Mouse (Mus musculus) CD4-positive, CD25-positive, alpha-beta regulatory T cell, adult 2 months (primary cell): ENCODE results near the gene Nr5a2.
A peak's percentile ranks its signal among the peaks of the same experiment; 100 is the strongest.

Experiments used
- DNase-seq: peaks from one replicate; pipeline ENCODE4 v3.0.0-alpha.2; 2012; ENCODE audit warnings: low read depth, low spot score

Gene Nr5a2

DNA sequence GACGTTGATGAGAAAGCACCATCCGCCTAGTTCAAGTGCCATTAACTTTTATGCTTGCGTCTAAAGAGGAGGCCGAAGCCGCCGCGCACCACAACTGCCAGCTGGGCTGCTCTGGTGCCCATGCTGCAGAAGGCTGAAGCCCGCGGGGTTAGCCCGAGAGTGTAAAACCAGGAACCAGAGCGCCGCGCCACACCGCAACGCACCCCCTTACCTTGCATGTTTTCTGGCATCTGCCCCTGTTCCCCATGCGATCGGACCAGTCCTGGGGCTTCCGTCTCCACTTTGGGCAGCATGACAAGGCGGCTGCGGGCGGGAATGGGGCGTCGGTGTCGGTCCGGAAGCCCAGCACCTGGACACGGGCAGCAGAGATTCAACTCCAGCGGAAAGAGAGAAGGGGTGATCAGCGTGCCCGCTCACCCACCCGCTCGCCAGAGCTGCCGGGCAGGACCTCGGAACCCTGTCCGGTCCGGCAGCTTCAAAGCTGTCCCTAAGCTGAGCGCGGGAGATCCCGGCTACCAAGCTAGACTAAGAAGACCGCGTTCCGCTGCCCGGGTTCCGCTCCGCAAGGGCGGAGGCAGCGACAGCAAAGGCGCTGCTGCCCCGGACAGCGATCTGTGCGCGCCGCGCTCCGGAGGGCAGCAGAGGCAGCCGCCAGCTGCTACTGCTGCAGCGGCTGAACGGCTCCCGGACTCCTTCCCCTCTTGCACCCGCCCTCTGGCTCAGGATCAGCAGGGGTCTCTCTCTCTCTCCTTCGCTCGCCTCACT, 11.6 kb downstream of the Nr5a2 start:
- DNase-seq = peak; percentile 2

DNA sequence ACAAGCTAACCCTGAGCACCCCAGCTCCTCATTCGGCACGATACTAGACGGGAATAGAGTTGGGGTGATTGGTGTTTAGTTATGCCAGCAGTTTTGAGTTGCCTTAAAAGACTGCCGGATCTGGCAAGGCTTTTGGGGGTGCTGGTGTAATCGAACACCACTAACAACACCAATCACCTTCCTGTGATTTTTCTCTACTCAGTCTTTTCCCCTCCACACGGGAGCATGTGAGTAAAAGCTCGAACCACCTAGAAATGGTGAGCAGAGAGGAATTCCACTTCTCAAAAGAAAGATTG, 12.2 kb downstream of the Nr5a2 start:
- DNase-seq = no peak

DNA sequence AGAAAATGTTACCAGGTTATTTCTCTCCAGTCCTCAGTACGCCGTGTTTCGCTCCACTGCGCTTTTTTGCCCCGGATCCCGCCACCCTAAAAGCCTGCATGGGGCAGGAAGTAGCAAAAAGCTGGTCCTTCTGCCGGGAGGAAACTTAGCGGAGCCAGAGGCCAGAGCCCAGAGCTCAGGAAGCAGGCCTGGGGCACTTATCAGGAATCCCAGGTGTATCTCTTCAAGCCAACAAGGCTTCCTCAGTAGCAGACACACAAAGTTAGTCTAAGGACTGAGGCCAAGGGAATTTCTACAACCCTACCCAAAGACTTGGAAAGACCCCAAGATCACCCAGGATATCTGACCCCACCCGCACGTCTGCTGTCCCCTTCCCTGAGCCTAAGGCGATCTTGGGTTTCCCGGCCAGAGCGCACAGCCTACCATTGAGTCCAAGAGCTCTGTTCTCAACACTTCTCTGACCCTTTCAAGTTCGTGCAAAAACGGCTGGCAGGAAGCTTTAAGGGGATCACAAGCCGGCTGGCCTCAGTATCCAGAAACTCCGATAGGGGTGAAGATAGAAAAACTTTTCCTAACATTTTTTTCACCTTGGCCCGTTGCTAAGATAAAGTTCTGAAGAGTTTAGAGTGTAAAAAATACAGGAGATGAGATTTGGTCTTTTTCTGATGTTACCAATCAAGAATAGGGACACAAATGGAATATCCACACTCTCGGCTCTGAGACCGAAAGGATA, 12.7 kb downstream of the Nr5a2 start:
- no peak for DNase-seq

DNA sequence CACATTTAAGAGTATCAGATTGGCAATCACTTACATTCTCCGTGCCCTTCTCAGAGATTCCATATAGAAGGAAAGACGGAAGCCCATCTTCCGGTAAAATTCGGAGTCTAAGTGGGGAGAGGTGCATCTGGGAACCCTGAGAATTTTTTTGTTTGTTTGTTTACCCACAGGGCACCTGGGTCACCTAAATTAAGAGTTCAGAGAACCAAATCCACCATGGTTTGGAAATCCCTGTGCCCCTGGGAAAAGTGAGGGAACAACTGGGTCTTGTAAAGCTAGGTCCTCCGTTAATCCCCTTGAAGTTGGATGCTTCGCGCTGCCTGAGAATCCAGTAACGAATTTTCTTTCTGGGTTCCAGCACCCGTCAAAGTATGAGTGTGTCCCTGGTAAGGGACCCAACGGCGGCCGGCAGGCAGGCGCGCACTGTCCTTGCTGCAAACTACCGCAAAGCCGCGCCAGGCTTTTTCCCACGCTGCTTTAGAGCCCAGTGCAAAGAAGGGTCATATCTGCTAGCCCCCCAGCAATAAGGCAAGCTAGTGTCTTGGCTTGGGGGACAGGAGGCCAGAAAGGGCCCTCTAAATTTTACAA, 13.3 kb downstream of the Nr5a2 start:
- DNase-seq = no peak

DNA sequence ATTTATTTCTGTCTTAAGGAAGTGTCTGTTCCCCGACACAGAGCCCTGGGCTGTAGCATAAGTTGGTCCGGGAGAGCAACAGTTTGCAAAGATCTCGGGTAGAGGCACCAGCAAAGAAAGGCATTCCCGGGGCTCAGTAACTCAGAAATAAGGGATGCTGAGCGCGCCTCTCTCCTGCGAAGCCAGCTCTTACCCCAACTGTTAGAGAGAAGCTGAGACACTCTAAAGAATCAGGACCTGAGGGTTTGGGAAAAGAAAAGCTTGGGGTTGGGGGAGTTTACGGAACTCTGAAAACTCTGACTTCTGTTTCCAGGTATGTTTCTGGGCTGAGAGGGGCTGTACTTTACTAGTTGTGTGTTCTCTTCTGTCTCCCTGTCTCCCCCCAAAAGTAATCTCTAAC, 13.8 kb downstream of the Nr5a2 start:
- DNase-seq = no peak

DNA sequence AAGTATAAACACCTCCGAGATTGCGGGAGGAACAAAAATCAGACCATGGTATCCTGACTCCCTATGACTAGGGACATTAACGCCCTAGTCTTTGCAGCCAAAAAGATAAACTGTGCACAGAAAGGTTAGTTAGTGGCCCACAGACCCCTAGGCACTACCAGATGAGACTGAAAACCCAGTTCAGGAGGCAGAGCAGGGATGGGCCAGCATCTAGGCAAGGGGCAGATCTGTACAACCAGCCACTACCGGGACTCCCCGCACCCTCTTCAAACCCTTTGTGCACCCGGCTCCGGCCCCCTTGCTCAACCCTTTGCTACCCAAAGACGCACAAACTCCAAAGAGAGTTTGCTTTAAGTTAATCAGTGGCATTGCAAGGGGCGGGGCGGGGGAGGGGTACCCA, 14.4 kb downstream of the Nr5a2 start:
- DNase-seq = no peak

DNA sequence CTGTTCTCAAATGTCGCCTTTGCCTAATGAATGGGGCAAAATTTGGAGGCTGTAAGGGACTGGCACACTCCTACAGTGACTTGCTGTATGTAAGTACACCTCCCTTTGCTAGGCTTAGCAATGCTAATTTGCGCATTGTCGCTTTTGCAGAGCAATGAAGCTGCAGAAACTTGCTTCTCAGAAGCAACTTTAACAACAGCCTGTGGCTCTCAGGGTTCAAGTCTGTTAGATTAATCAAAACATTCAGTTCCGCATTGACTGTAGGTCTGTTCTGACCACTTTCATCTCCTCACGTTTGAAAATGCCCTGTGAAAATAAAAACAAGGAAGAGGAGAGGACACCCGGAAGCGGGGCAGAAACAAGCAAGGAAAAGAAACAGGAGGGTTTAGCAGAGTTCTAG, 14.8 kb downstream of the Nr5a2 start:
- DNase-seq = no peak

DNA sequence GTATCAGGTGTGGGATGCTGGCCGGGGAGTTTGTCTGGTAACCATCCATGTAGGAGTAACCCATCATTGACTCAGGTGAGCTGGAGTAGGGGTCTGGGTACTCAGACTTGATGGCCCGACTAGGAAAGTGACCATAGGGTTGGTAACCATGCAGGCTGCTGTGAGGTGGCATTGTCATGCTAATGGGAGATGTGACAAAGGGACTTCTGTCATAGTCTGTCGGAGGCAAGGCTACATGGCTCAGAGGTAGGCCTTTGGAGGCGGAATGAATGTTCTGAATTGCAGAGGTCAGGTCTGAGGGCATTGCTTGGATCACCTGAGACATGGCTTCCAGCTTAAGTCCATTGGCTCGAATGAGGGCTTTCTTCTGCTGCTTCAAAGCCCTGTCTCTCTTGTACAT, 19.6 kb downstream of the Nr5a2 start:
- no peak for DNase-seq

DNA sequence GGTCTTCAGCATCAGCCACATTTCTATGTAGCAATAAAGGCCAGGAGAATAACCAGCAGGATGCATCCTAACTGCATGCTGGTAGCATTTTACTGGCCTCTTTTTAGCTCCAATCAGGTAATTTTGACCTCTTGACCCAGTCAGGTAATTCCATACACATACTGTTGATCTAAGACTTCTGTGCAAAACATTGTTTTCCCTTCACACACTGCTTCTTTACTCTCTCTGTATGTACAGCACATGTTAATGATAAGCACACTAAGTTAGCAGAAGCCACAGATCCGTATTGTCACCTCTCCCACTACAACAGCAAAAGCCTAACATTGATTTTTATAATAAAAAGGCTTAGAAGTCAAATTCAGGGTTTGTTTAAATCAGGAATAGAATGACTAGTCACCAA, 21.0 kb downstream of the Nr5a2 start:
- no peak for DNase-seq

DNA sequence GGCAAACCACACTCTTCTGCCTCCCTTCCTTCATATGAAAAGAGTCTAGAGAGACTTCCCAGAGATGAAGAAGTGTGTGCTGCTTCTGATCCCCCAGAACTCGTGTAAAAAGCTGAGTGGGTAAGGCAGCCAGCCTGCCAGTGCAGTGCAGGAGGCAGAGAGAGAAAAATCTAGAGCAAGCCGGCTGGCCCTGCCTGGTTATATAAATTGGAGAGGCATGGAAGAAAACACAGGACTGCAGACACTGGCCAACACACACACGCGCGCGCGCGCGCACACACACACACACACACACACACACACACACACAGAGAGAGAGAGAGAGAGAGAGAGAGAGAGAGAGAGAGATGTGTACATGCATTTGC, 24.3 kb downstream of the Nr5a2 start:
- DNase-seq = no peak

DNA sequence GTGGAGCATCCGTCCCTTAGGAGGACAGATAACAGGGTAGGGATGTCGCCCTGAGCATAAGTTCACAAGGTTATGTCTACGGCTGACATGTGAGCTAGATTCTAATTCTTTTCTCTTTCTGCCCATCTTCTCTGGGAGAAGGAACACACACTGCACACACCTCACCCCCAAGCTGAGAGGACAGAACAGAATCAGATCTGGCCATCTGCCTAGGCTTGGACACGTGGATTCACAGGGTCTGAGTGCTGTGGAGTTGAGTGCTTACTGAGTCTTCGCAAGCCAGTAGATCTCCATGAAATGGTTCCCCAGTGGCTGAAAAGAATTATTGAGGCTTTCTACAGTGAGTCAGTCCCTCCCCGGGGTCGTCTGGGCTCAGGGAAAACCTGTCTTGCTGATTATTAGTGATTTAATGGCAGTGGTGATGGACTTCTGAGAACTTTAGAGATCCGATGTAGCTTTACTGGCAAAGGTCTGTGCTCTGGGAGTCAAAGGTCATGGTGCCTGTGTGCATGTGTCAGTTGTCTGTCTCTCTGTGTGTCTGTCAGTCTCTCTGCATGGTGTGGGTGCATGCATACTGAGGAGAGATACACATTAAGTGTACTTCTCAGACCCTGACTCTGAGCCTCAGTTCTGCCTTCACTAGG, 24.8 kb downstream of the Nr5a2 start:
- no peak for DNase-seq

DNA sequence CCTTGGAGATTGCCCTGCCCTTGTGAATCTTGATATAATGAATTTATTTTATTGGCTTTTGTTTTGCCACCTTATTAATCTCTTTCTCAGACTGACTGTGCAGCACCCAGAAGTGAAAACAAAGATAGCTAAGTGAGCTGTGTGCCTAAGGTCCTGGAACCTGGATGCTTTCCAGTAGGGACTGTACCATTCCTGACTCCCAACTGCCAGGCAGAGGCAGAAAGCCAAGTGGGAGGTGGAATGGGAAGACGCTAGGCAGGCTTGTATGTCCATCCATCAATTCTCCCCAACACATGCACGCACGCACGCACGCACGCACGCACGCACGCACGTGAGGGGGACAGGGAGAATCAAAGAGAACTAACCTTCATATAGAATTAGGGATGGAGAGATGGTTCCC, 26.2 kb downstream of the Nr5a2 start:
- DNase-seq = no peak

DNA sequence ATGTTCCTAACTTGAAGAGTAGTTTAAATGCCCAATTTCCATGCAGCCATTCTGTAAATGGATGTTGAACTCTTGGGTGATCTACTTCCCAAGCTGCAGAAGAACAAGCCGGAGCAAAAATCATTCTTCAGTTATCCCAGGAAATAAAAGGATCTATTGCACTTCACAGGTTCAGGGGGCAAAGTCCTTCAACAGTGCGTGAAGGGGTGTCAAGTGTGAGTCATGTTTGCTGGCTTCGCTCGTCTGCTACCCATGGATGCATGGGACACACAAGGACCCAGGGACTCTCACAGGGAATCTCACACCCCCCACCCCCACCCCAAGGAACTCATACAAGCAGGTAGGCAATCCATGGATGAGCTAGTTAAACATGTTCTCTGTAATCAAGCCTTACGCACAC, 29.2 kb downstream of the Nr5a2 start:
- DNase-seq = no peak

DNA sequence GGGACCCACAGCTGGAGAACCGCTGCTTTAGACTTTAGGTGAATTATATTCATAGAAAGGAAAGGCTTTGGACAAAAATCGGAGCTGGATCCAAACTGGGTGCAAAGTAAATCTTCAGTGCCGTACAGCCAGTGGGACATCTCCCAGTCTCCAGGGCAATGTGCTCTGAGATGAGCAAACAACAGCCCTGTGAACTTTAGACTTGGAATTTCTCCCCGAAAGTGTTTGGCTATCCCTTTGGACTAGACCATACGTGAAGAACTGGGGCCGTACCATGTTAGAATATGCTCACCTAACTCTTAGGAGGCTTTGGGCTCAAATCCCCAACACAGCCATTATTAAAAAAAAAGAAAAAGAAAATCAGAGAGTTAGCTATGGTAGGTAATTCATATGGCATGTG, 30.5 kb downstream of the Nr5a2 start:
- DNase-seq = no peak

DNA sequence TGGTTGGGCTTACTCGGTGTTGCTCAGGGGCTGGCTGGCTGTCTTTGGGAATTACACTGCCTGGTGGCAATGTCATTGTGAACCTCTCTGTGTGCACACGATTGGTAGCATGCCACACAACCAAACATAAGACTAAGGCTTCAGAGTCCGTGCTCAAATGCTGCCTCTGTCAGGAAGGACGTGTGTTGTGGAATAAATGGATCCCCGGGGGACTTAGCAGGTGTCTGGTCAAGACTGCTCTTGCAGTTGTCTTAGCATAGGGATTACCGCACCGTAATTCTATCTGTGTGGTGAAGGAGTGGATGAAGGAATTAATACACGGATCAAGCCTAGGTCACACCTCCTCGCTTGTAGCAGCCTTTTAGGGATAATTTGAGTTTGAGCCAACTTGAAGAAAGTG, 32.8 kb downstream of the Nr5a2 start:
- DNase-seq = no peak

DNA sequence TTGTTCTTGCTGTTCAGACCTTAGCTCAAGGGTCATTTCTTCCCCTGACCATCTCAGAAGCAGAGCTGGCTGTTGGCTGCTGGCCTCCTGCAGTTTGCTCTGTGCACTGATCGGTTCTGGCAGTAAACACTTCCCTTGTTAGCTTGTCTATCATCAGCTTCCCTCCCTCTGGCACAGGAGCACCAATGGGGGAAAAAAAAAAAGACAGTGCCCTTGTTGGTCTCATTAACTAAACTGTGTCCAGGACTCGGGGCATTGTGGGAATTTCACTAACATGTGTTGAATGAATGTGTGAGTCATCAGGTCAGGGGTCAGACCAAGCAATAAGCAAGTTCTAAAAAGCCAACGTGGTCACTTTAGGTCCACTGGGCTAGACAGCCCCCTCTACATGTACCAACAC, 34.2 kb downstream of the Nr5a2 start:
- DNase-seq = no peak

DNA sequence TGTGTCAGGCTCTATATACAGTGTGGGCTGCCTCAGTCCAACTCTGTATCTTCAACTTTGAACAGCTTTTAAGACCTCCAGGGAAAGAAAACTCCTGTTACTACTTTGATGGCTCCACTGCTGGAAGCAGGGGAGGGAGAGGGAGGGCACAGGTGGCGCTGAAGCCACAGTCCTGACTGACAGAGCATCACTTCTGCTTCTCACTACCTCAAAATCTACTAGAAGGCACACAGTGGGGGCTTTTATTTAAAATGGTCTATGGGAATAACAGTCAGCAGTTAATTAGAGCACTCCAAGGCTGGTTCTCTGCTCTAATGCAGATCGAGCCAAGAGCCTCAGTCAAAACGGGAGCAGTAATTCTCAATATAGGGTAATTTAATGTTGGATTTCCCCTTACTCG, 40.2 kb downstream of the Nr5a2 start:
- no peak for DNase-seq

DNA sequence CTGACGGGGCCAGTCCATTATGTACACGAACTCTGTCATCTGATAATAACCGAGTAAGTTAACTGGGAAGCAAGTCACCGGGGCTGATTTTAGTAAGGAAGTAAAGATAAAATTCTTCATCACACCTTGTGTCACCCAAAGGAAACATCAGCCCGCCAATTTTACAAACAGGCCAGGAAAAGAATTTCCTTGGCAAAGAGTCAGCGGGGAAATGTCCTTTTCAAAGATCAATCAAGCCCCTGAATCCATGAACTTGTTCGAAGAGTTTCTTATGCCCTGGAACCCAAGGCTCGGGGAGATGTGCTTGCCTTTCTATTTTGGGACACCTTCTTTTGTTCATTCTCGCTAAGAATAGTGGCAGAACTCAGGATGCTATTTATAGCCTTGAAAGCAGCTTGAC, 41.5 kb downstream of the Nr5a2 start:
- DNase-seq = no peak

DNA sequence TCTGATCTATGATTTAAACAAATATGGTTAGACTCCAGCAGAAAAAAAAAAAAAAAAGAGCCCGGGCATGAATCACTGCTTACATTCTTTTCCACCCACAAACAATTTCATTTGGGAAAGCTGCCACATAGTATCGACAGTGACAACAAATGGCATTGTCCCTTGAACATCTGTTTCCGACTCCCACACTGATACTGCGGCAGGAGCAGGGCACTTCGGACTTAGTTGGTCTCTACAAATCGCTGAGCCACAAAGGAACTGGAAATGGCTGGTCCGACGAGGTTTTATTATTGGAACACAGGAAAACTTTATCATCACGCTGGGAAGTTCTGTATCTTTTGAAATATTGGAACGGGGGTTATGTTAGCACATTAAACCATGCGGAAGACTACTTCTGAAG, 44.8 kb downstream of the Nr5a2 start:
- no peak for DNase-seq

DNA sequence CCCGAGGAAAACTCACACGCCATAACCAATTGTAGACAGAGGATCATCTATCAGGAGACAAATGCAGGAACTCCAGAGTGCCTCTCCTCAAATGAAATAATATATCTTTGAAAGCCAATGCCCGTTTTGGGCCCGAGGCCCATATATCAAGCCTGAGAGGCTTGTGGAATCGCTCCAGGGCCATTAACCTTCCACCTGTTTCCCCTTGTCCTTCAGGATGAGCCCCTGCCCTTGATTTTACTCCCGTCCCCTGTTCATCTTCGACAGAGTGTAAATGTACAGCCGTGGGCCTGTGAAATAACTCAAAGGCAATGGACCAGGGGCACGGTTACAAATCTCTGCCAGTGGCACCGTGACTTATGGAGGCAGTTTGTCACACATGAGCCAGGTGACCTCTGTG, 48.3 kb downstream of the Nr5a2 start:
- DNase-seq = no peak

DNA sequence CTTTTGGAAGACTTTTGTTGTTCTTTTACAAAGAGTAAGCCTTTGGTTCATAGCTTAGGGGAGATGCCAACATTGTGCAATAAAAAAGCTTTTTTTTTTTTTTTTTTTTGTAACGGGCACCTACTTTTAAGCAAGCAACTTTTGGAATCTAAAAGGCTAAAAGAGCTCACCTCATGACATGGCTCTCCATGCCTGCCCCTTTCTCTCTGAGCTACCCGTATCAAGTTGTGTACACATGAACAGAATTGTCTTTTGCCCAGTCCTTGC, 48.7 kb downstream of the Nr5a2 start:
- DNase-seq = no peak

DNA sequence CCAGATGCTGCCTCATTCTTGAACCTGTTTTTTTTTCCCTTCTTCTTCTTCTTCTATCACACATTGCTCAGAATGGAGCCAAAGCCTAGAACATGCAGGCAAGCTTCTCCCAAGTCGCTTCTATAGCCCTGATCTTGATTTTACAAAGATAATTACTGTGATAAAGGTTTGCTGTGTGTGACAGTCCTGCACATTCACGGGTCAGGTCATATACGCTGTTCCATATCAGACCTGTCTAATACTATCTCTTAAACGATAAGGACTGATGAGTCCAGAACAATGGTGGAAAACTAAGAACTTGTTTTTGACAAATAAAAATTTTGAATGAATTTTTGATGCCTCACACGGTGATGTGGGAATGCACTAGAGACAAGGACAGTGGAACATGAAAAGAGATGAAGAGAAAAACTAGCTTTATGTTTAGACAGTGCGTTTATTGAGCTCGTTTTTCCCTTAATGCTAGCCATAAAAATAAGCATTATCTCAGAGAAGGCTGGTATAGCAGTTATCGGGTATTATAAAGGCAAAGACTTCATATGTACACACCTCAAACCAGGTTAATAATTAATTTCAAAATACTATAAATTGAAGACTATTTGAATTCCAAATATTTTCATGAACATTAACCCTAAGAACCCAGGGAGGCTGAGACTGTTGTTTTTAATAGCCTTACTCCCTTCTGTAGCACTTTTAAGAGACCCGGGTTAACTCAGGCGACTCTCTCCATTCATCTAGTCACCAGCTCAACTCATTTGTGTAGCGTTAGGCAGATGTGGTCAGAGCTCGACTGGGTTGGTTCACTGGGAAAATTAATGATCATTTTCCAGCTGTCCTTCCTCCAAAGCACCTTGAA, 49.3 kb downstream of the Nr5a2 start:
- no peak for DNase-seq
